Mouse (Mus musculus) thymus, adult 2 months (tissue): ENCODE measurements around the gene Arl8a. TPM values are rescaled to one million over a fixed set of nuclear protein-coding genes. Genes with fewer than 3 reads are reported as not detected.

Experiments used
- DNase-seq: peaks from one replicate; pipeline ENCODE4 v3.0.0; 2021
- H3K27ac ChIP-seq: fragments of 200-500 bp; 2 replicates; pipeline ENCODE4 v1.5.1; 2012; ENCODE audit warnings: low read length, control low read depth; ENCODE audit not compliant: control insufficient read depth, insufficient read depth
- H3K27me3 ChIP-seq: fragments of 200-500 bp; 2 replicates; pipeline ENCODE4 v1.6.1; 2012; ENCODE audit warnings: mild to moderate bottlenecking, low read length, moderate library complexity, mixed read lengths; ENCODE audit not compliant: control insufficient read depth, insufficient read depth
- H3K36me3 ChIP-seq: fragments of 200-500 bp; 2 replicates; pipeline ENCODE4 v1.6.1; 2012; ENCODE audit warnings: mild to moderate bottlenecking, low read length, moderate library complexity; ENCODE audit not compliant: control insufficient read depth, insufficient read depth
- H3K4me1 ChIP-seq: fragments of 200-500 bp; replicated peaks from 2 replicates; pipeline ENCODE4 v1.6.1; 2012; ENCODE audit warnings: low read length; ENCODE audit not compliant: control insufficient read depth, insufficient read depth
- H3K4me3 ChIP-seq: fragments of 200-500 bp; 2 replicates; pipeline ENCODE4 v1.5.1; 2012; ENCODE audit warnings: mild to moderate bottlenecking, low read length, control low read depth, moderate library complexity; ENCODE audit not compliant: control insufficient read depth, insufficient read depth
- CTCF ChIP-seq: fragments of 200-500 bp; IDR thresholded peaks from 2 replicates; pipeline ENCODE4 v1.5.1; 2012; ENCODE audit warnings: mild to moderate bottlenecking, control low read depth, low read length, moderate library complexity, borderline replicate concordance; ENCODE audit not compliant: control insufficient read depth, poor library complexity, insufficient read depth; ENCODE audit errors: extremely low read depth
- POLR2A ChIP-seq: fragments of 200-500 bp; IDR thresholded peaks from 2 replicates; pipeline ENCODE4 v1.6.1; 2012; ENCODE audit warnings: mild to moderate bottlenecking, low read length, control low read depth, moderate library complexity; ENCODE audit not compliant: control insufficient read depth, poor library complexity, insufficient read depth; ENCODE audit errors: extremely low read depth
- WGBS: fragments of 180-500 bp; shearing (Covaris S2); methylation state at CpG from one replicate; pipeline ENCODE4 v1.1.7; 2018; 5-methylcytosine and 5-hydroxymethylcytosine counted together
- polyA plus RNA-seq: library from polyadenylated mRNA; depleted of rRNA; stranded (reverse); fragments of >200 nt; gene quantifications from 2 replicates; pipeline ENCODE4 v1.2.3, GENCODE M21; 2012; rRNA removed

Gene Arl8a
- polyA plus RNA-seq: 54.7 and 59.4 TPM in 2 replicates

- Histone ChIP-seq H3K4me3 (peak within 1 kb of the TSS; percentile 87), H3K36me3 (peaks cover 37% of the 10 kb centered on the region), H3K4me1 (peaks cover 28% of the 10 kb centered on the region), H3K27ac (no peak within 1 kb of the TSS), H3K27me3 (no peaks in the 10 kb centered on the region)
- TF ChIP-seq CTCF (no peak), POLR2A (peak; percentile 52)
- DNase-seq: peak; percentile 82
- 3% methylated on average over 78 of the region's 78 CpGs for WGBS
Measured at GRCm38 (mm10) chr1:135146077-135146945, at the start of gene Arl8a. Gene Arl8a, plus strand, starts transcription at chr1:135146824.

- Histone ChIP-seq H3K27ac (no peak overlapping the region), H3K36me3 (no peaks in the 10 kb centered on the region), H3K4me1 (peaks cover 10% of the 10 kb centered on the region), H3K4me3 (no peak overlapping the region), H3K27me3 (no peaks in the 10 kb centered on the region)
- WGBS: 95% methylated on average over 6 of the region's 6 CpGs
- TF ChIP-seq CTCF (no peak), POLR2A (no peak)
- no peak for DNase-seq
Measured at GRCm38 (mm10) chr1:135097441-135097840, 49.2 kb upstream of the Arl8a start.

DNA sequence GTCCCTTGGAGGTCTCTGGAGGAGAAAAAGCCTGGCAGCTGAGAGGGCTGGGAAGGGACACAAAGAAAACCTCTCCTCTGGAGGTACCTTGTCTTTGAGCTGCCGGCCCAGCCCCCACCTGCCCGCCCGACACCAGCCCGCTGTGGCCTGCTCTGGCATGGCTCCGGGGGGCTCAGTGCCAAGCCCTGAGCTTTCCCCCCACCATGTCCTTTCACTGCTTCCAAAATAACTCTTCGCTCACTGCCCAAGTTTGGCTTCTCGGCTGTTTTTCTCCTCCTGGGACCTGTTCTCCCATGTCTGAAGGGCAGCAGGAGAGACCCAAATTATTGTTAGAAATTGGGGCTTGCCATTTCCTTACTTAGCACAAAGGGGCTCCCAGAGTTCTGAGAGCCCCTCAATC, 48.2 kb upstream of the Arl8a start:
- Histone ChIP-seq H3K27me3 (no peaks in the 10 kb centered on the region), H3K36me3 (no peaks in the 10 kb centered on the region), H3K4me3 (no peak overlapping the region), H3K4me1 (peaks cover 10% of the 10 kb centered on the region), H3K27ac (no peak overlapping the region)
- WGBS: 94% methylated on average over 7 of the region's 7 CpGs
- TF ChIP-seq POLR2A (no peak), CTCF (no peak)
- DNase-seq: no peak

DNA sequence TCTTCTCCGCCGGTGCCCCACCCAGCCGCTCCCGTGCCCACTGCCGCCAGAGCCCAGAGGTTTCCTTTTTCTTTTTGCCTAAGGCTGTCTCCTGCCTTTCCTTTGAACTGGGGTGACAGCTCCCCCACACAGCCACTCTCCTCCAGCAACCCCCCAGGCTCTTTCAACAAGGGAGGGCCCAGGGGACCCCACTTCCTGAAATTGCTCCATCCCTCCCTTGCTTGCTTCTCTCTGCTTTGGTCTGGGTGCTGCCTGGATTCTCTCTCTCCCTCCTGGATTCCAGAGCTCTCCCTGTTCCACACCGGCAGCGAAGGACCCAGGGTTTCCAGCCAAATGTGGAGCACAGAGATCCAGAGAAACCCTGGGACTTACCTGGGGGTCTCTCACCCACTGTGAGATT, 46.2 kb upstream of the Arl8a start:
- H3K27me3 ChIP-seq: peaks cover 3% of the 10 kb centered on the region; the same call in 1 of the 2 replicates
- no peak overlapping the region for H3K4me3 ChIP-seq
- H3K36me3 ChIP-seq: no peaks in the 10 kb centered on the region
- H3K4me1 ChIP-seq: peaks cover 12% of the 10 kb centered on the region
- H3K27ac ChIP-seq: no peak overlapping the region
- no peak for TF ChIP-seq CTCF
- TF ChIP-seq POLR2A: no peak
- WGBS: 21% methylated on average over 7 of the region's 7 CpGs
- no peak for DNase-seq

DNA sequence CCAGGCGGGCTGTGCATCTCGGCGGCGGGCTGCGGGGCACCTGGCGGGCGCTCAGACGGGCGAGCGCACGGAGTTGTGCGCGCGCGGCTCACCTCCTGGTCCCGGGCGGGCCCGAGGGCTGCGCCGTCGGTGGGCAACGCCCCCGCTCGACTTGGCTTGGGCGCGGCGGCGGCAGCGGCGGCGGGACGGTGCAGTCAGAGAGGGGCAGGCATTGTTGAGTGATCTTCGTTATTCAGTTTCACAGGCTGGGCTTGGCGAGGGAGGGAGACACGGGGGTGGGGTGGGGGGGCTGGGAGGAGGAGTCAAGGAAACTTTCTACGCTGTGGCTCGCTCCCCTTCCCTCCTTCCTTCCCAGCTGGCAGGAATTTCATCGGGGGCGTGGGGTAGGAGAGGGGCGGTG, 41.5 kb upstream of the Arl8a start, which contains the start of gene Lgr6:
Gene Lgr6, minus strand, starts transcription at position 153 of the 400 bp plus-strand sequence.
- H3K4me3 ChIP-seq: no peak within 1 kb of the TSS
- TF ChIP-seq POLR2A: no peak
- TF ChIP-seq CTCF: no peak
- WGBS: under 1% methylated on average over 40 of the region's 40 CpGs
- peaks cover 13% of the 10 kb centered on the region for H3K4me1 ChIP-seq
- H3K27me3 ChIP-seq: peaks cover 3% of the 10 kb centered on the region; the same call in 1 of the 2 replicates
- H3K36me3 ChIP-seq: no peaks in the 10 kb centered on the region
- peak; percentile 32 for DNase-seq
- H3K27ac ChIP-seq: no peak within 1 kb of the TSS

DNA sequence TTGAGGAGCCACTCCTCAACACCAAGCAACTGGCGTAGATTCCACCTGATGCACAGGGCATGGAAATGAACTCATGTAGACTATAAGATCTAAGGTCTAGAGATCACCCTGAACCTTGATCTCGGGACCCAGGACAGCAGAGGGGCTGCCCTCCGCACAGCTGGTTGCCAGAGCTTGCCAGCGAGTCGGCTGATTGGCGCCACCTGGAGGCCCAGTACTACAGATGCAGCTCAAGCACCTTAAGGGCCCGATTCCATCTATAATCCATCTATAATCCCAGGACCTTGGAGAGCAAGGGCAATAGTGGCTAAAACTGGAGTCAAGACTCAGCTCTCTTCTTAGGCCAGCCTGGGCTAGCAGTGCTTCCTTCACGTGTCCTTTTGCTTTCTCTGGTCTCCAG, 40.7 kb upstream of the Arl8a start:
- no peak overlapping the region for H3K27ac ChIP-seq
- no peak overlapping the region for H3K4me3 ChIP-seq
- H3K4me1 ChIP-seq: peaks cover 13% of the 10 kb centered on the region
- peak; percentile 74 for DNase-seq
- TF ChIP-seq POLR2A (no peak), CTCF (peak; percentile 81; the same call in 1 of the 2 replicates)
- 3% methylated on average over 8 of the region's 8 CpGs for WGBS
- no peaks in the 10 kb centered on the region for H3K36me3 ChIP-seq
- H3K27me3 ChIP-seq: peaks cover 3% of the 10 kb centered on the region; the same call in 1 of the 2 replicates

GRCm38 (mm10) chr1:135108611-135109010, 38.0 kb upstream of the Arl8a start:
- Histone ChIP-seq H3K4me3 (no peak overlapping the region), H3K4me1 (peaks cover 26% of the 10 kb centered on the region), H3K27me3 (peaks cover 3% of the 10 kb centered on the region; the same call in 1 of the 2 replicates), H3K27ac (no peak overlapping the region), H3K36me3 (no peaks in the 10 kb centered on the region)
- no peak for TF ChIP-seq POLR2A
- peak; percentile 45; the same call in 1 of the 2 replicates for TF ChIP-seq CTCF
- WGBS: 61% methylated on average over 6 of the region's 6 CpGs
- peak; percentile 48 for DNase-seq
